Mouse (Mus musculus): ENCODE data around the gene Tnrc18. TPM values are rescaled to one million over a fixed set of nuclear protein-coding genes. Genes with fewer than 3 reads are reported as not detected.

Tnrc18 gene
- total and polyA plus RNA-seq, 3 experiments, result 0.71 to 7.7 (median 5.2) TPM

DNA sequence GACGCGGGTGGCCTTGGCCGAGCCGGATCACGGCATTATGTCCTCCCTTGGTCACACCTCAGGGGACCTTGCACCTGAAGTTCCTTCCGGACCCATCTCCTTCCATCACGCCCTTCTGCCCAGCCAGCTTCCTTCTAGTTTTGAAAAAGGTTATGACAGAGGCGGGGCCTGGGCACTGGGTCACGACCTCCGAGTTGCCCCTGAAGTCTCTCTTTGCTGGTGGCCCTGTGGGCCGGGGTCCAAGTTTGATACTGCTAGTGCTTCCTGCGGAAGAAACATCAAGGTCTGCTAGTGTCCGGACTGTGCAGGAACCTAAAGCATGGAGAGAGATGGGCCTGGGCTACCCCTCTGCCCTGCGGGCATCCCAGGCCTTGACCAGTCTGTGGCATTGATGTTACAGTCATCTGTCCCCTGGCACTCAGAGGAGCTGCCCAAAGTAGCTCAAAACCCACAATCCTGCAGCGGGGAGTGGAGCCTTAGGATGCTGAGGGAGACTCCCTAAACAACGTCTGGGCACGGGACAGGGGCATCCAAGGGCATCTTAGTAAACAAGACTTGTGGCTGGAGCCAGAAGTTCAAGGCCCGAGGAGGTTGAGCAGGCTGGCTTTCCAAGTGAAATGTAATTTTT, 114.8 kb downstream of the Tnrc18 start:
- peaks cover 5% of the 10 kb centered on the region for H3K9me3 ChIP-seq (replicated peaks; ENCODE audit: low read length)
- H3K9ac ChIP-seq (ENCODE audit: insufficient read depth, low read depth), result no peak overlapping the region
- dilution Hi-C loops (cut with MboI; ENCODE audit: extremely low pct_ligation_motif_present, extremely low pct_unique_long_range_greater_than_20kb, low sequenced_read_pairs), result no loop called here
- DNase-seq (ENCODE audit: extremely low read depth), result no peak
- in situ Hi-C loops (cut with MboI; ENCODE audit: low pct_ligation_motif_present, low pct_unique_long_range_greater_than_20kb, low sequenced_read_pairs), result loop anchor here (25.0 kb wide), 1 partner anchor 115 kb away; no protein-coding TSS in a partner anchor
- H3K4me3 ChIP-seq (replicated peaks in 1 of 3; ENCODE audit: low read depth in 2 of 3, low read length in 2 of 3, poor library complexity in 1 of 3), result no peak overlapping the region
- no peak overlapping the region for H3K27ac ChIP-seq (ENCODE audit: insufficient read depth, low read depth)
- TF ChIP-seq ELF1 (IDR thresholded peaks at IDR 0.05; ENCODE audit: low read depth, low read length), result no peak
- TF ChIP-seq KAT2A (IDR thresholded peaks at IDR 0.05; ENCODE audit: insufficient replicate concordance, low read length), result no peak
- TF ChIP-seq ZKSCAN1 (IDR thresholded peaks at IDR 0.05; ENCODE audit: borderline replicate concordance, low read depth, low read length), result no peak
- no peak for TF ChIP-seq UBTF (IDR thresholded peaks at IDR 0.05; ENCODE audit: low read depth, low read length)
- no peak for TF ChIP-seq MEF2A (IDR thresholded peaks at IDR 0.05; ENCODE audit: borderline replicate concordance, low read depth, low read length)
- TF ChIP-seq PAX5 (IDR thresholded peaks at IDR 0.05; ENCODE audit: low read length), result no peak
- TF ChIP-seq HCFC1 (IDR thresholded peaks at IDR 0.05; ENCODE audit: low read depth, low read length), result no peak
- no peak for TF ChIP-seq E2F4 (IDR thresholded peaks at IDR 0.05; ENCODE audit: insufficient replicate concordance, low read depth, low read length)
- TF ChIP-seq POLR2A (IDR thresholded peaks at IDR 0.05; ENCODE audit: low read depth, low read length), result no peak
- TF ChIP-seq CHD2 (IDR thresholded peaks at IDR 0.05; ENCODE audit: low read length), result no peak
- peaks cover 0 to 3% of the 10 kb centered on the region in 2 experiments; a peak in 2 of 4 replicates for H3K4me1 ChIP-seq (ENCODE audit: control insufficient read depth in 1 of 2, insufficient read depth in 2 of 2)
- no peaks in the 10 kb centered on the region for H3K79me2 ChIP-seq (replicated peaks; ENCODE audit: control insufficient read depth, extremely low read depth, insufficient read depth, poor library complexity, severe bottlenecking)
- H3K27me3 ChIP-seq (replicated peaks), result peaks cover 60% of the 10 kb centered on the region
- H3K4me2 ChIP-seq (ENCODE audit: insufficient read depth, low read depth, poor library complexity, severe bottlenecking), result no peak overlapping the region
- H3K36me3 ChIP-seq (replicated peaks in 1 of 2; ENCODE audit: control insufficient read depth in 1 of 2, insufficient read depth in 1 of 2, low read length in 1 of 2), result no peaks in the 10 kb centered on the region

DNA sequence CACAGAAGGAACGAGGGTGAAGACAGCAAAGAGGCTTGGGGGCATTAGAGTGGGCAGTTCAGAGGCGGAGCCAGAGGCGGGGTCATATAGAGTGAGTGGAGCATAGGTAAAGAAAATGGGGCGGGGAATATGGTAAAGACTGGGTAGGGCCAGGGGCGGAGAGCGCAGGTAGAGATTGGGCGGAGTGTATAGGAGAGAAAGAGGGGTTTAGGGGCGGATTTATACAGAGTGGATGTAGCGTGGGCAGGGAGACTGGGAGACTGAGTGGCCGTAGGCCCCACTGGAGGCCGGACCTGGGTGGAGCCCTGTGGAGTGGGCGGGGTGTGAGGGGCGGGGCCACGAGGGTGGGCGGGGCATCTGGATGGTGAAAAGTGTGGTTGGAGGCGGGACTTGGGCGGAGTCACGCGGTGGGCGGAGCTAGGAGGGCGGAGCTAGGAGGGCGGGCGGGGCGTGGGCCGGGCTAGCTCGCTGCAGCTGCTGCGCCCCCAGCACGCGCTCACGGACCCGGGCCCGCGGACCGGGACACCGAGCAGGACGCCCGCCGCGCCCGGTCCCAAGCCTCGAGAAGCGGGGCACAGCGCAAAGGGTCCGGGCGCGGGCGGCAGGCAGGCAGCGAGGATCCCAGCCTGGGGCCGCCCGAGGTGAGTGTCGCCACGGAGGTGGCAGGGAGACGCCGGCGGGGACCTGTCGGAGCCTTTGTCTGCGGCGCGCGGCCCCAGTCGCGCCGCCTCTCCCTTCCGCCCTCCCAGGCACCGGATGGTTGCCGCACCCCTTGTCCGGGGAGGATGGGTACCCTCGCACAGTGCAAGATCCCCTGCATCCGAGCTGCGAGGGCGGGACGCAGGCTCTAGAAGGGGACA, 115.6 kb downstream of the Tnrc18 start:
- Histone ChIP-seq H3K4me2 (ENCODE audit: insufficient read depth, low read depth, poor library complexity, severe bottlenecking) (no peak overlapping the region), H3K4me3 (replicated peaks in 1 of 3; ENCODE audit: low read depth in 2 of 3, low read length in 2 of 3, poor library complexity in 1 of 3) (no peak overlapping the region), H3K27me3 (replicated peaks) (peaks cover 62% of the 10 kb centered on the region), H3K36me3 (replicated peaks in 1 of 2; ENCODE audit: control insufficient read depth in 1 of 2, insufficient read depth in 1 of 2, low read length in 1 of 2) (no peaks in the 10 kb centered on the region), H3K27ac (ENCODE audit: insufficient read depth, low read depth) (no peak overlapping the region), H3K79me2 (replicated peaks; ENCODE audit: control insufficient read depth, extremely low read depth, insufficient read depth, poor library complexity, severe bottlenecking) (no peaks in the 10 kb centered on the region), H3K9me3 (replicated peaks; ENCODE audit: low read length) (peaks cover 5% of the 10 kb centered on the region), H3K4me1 (ENCODE audit: control insufficient read depth in 1 of 2, insufficient read depth in 2 of 2) (peaks cover 0 to 3% of the 10 kb centered on the region in 2 experiments; a peak in 2 of 4 replicates), H3K9ac (ENCODE audit: insufficient read depth, low read depth) (no peak overlapping the region)
- no peak for TF ChIP-seq PAX5 (IDR thresholded peaks at IDR 0.05; ENCODE audit: low read length)
- TF ChIP-seq BHLHE40 (IDR thresholded peaks at IDR 0.05; ENCODE audit: low read depth, low read length), result no peak
- TF ChIP-seq ZKSCAN1 (IDR thresholded peaks at IDR 0.05; ENCODE audit: borderline replicate concordance, low read depth, low read length), result no peak
- TF ChIP-seq ELF1 (IDR thresholded peaks at IDR 0.05; ENCODE audit: low read depth, low read length), result no peak
- no peak for TF ChIP-seq KAT2A (IDR thresholded peaks at IDR 0.05; ENCODE audit: insufficient replicate concordance, low read length)
- no peak for TF ChIP-seq E2F4 (IDR thresholded peaks at IDR 0.05; ENCODE audit: insufficient replicate concordance, low read depth, low read length)
- no peak for TF ChIP-seq TCF12 (IDR thresholded peaks at IDR 0.05; ENCODE audit: low read depth, low read length)
- TF ChIP-seq USF2 (conservative IDR thresholded peaks at IDR 0.05; ENCODE audit: low read depth, low read length), result no peak
- no peak for TF ChIP-seq MXI1 (IDR thresholded peaks at IDR 0.05; ENCODE audit: low read depth, low read length)
- no peak for TF ChIP-seq NELFE (IDR thresholded peaks at IDR 0.05; ENCODE audit: low read depth, low read length)
- TF ChIP-seq SIN3A (IDR thresholded peaks at IDR 0.05; ENCODE audit: low read length), result no peak
- TF ChIP-seq MAX (IDR thresholded peaks at IDR 0.05; ENCODE audit: low read length), result no peak
- no peak for TF ChIP-seq CTCF (conservative IDR thresholded peaks at IDR 0.05 in 1 of 2, IDR thresholded peaks at IDR 0.05 in 1 of 2; ENCODE audit: low read depth in 2 of 2, low read length in 2 of 2)
- no peak for TF ChIP-seq MYC (IDR thresholded peaks at IDR 0.05; ENCODE audit: low read depth, low read length)
- no peak for TF ChIP-seq SMC3 (IDR thresholded peaks at IDR 0.05; ENCODE audit: low read depth, low read length)
- no peak for TF ChIP-seq POLR2A (IDR thresholded peaks at IDR 0.05; ENCODE audit: low read depth, low read length)
- no peak for TF ChIP-seq IRF4 (IDR thresholded peaks at IDR 0.05; ENCODE audit: low read depth, low read length)
- TF ChIP-seq ZMIZ1 (IDR thresholded peaks at IDR 0.05; ENCODE audit: low read depth, low read length), result no peak
- no peak for TF ChIP-seq NRF1 (IDR thresholded peaks at IDR 0.05; ENCODE audit: low read depth, low read length)
- TF ChIP-seq HCFC1 (IDR thresholded peaks at IDR 0.05; ENCODE audit: low read depth, low read length), result no peak
- DNase-seq (ENCODE audit: extremely low read depth), result no peak
- dilution Hi-C loops (cut with MboI; ENCODE audit: extremely low pct_ligation_motif_present, extremely low pct_unique_long_range_greater_than_20kb, low sequenced_read_pairs), result no loop called here
- in situ Hi-C loops (cut with MboI; ENCODE audit: low pct_ligation_motif_present, low pct_unique_long_range_greater_than_20kb, low sequenced_read_pairs), result loop anchor here (25.0 kb wide), 1 partner anchor 115 kb away; no protein-coding TSS in a partner anchor

Measured in CH12.LX (cell line).